In genomic region chr10:7841571-7842080, GRCm38 (mm10) we compare ENCODE assay signal across 1 mouse cellular context.
TF ChIP-seq lines count a peak whose summit lies in the region.

No protein-coding gene starts in this region.

TF ChIP-seq in MEL, 35 proteins besides CTCF, POLR2A, EP300 and RAD21:
- TF ChIP-seq MYB (IDR thresholded peaks at IDR 0.05; ENCODE audit: low read depth, low read length) (no peak), ZC3H11A (IDR thresholded peaks at IDR 0.05; ENCODE audit: low read depth, low read length) (0 out of 2 replicates have a peak, but pooled peaks have one; percentile 9), BHLHE40 (IDR thresholded peaks at IDR 0.05; ENCODE audit: borderline replicate concordance, low read depth, low read length) (no peak), SMC3 (IDR thresholded peaks at IDR 0.05; ENCODE audit: low read depth, low read length) (no peak; the same call in 1 of the 2 replicates), MEF2A (IDR thresholded peaks at IDR 0.05; ENCODE audit: extremely low read depth, insufficient replicate concordance, low read depth, low read length, poor library complexity, severe bottlenecking) (peak; percentile 85; the same call in 1 of the 2 replicates), KAT2A (conservative IDR thresholded peaks at IDR 0.05; ENCODE audit: low read depth, low read length) (no peak), MXI1 (IDR thresholded peaks at IDR 0.05; ENCODE audit: low read depth, low read length) (no peak), TAL1 (IDR thresholded peaks at IDR 0.05; ENCODE audit: low read length) (no peak), SIN3A (IDR thresholded peaks at IDR 0.05; ENCODE audit: low read length) (no peak), TCF12 (IDR thresholded peaks at IDR 0.05; ENCODE audit: low read depth, low read length) (no peak), NELFE (IDR thresholded peaks at IDR 0.05; ENCODE audit: low read depth, low read length) (no peak), ZKSCAN1 (IDR thresholded peaks at IDR 0.05; ENCODE audit: low read depth, low read length) (no peak), USF1 (IDR thresholded peaks at IDR 0.05; ENCODE audit: low read depth, low read length) (no peak), TBP (IDR thresholded peaks at IDR 0.05; ENCODE audit: low read depth, low read length) (no peak), MAX (IDR thresholded peaks at IDR 0.05; ENCODE audit: low read length) (no peak), MAZ (IDR thresholded peaks at IDR 0.05; ENCODE audit: low read depth, low read length) (no peak), HCFC1 (IDR thresholded peaks at IDR 0.05; ENCODE audit: low read depth, low read length) (no peak), UBTF (IDR thresholded peaks at IDR 0.05; ENCODE audit: borderline replicate concordance, insufficient read depth, low read depth, low read length) (no peak), MAFK (IDR thresholded peaks at IDR 0.05; ENCODE audit: borderline replicate concordance, low read depth, low read length) (no peak), POLR2AphosphoS2 (IDR thresholded peaks at IDR 0.05; ENCODE audit: low read length) (no peak), ETS1 (IDR thresholded peaks at IDR 0.05; ENCODE audit: low read depth, low read length) (peak; percentile 72), MYC (IDR thresholded peaks at IDR 0.05; ENCODE audit: low read depth, low read length) (no peak), ELF1 (IDR thresholded peaks at IDR 0.05; ENCODE audit: low read depth, low read length) (no peak), E2F4 (IDR thresholded peaks at IDR 0.05; ENCODE audit: borderline replicate concordance, low read depth, low read length) (no peak), GATA1 (IDR thresholded peaks at IDR 0.05; ENCODE audit: low read depth, low read length) (peak; percentile 54; the same call in 1 of the 2 replicates), POLR2AphosphoS5 (IDR thresholded peaks at IDR 0.05; ENCODE audit: borderline replicate concordance, low read depth, low read length) (no peak), RCOR1 (IDR thresholded peaks at IDR 0.05; ENCODE audit: low read depth, low read length) (0 out of 2 replicates have a peak, but pooled peaks have one; percentile 43), CHD1 (IDR thresholded peaks at IDR 0.05; ENCODE audit: low read depth, low read length) (no peak), ZMIZ1 (IDR thresholded peaks at IDR 0.05; ENCODE audit: low read depth, low read length) (no peak), USF2 (IDR thresholded peaks at IDR 0.05; ENCODE audit: borderline replicate concordance in 1 of 2, insufficient read depth in 1 of 2, low read depth in 1 of 2, low read length in 2 of 2) (no peak), CHD2 (IDR thresholded peaks at IDR 0.05; ENCODE audit: low read length) (no peak), ZNF384 (IDR thresholded peaks at IDR 0.05; ENCODE audit: low read depth, low read length) (no peak), JUND (IDR thresholded peaks at IDR 0.05; ENCODE audit: low read depth, low read length) (no peak), NRF1 (IDR thresholded peaks at IDR 0.05; ENCODE audit: insufficient read depth, low read depth, low read length, poor library complexity, severe bottlenecking) (no peak), GABPA (IDR thresholded peaks at IDR 0.05; ENCODE audit: low read depth, low read length) (no peak)
TF ChIP-seq in MEL: peak in this region for 5.
